Mouse (Mus musculus) T-helper 17 cell (primary cell): Measurements from ENCODE around the gene Tirap.

Source experiments
- in situ Hi-C, 2 experiments: fragments of 300-600 bp; cut with MboI, MseI; formaldehyde crosslinking; loops; 1 replicate in 1 of 2; 2 replicates in 1 of 2; pipeline ENCODE4 v1.15.1; 2025; ENCODE audit warnings: high pct_unique_total_duplicates in 2 of 2

Gene Tirap

GRCm38 (mm10) chr9:35192983-35193542 lies 7.0 kb downstream of the Tirap start:
- in situ Hi-C loops = no loop called here

- in situ Hi-C loops = no loop called here
Observed at GRCm38 (mm10) chr9:35188700-35189099, 11.4 kb downstream of the Tirap start.

GRCm38 (mm10) chr9:35187351-35187903 lies 12.7 kb downstream of the Tirap start:
- in situ Hi-C loops = no loop called here

GRCm38 (mm10) chr9:35186430-35186829 lies 13.7 kb downstream of the Tirap start:
- in situ Hi-C loops = no loop called here

GRCm38 (mm10) chr9:35183359-35183758 lies 16.7 kb downstream of the Tirap start:
- in situ Hi-C loops = no loop called here

GRCm38 (mm10) chr9:35182832-35183231 lies 17.3 kb downstream of the Tirap start:
- in situ Hi-C loops = no loop called here

- in situ Hi-C loops = no loop called here
Observed at GRCm38 (mm10) chr9:35176124-35176659, 23.9 kb downstream of the Tirap start.

- in situ Hi-C loops = no loop called here
Observed at GRCm38 (mm10) chr9:35175251-35176123, 24.6 kb downstream of the Tirap start, which contains the start of gene Dcps. Dcps (minus strand) TSS chr9:35176061.

- in situ Hi-C loops = loop anchor here (5.0 kb wide), 2 partner anchors 46 to 51 kb away; no protein-coding TSS in a partner anchor
Observed at GRCm38 (mm10) chr9:35173331-35173730, 26.8 kb downstream of the Tirap start.

- in situ Hi-C loops = loop anchor here (5.0 kb wide), 2 partner anchors 43 to 48 kb away; no protein-coding TSS in a partner anchor
Observed at GRCm38 (mm10) chr9:35170071-35170470, 30.0 kb downstream of the Tirap start.

GRCm38 (mm10) chr9:35166798-35167635 lies 33.1 kb downstream of the Tirap start:
- in situ Hi-C loops = no loop called here

- in situ Hi-C loops = no loop called here
Observed at GRCm38 (mm10) chr9:35166144-35166797, 33.8 kb downstream of the Tirap start.

- in situ Hi-C loops = loop anchor here in 1 of 2 experiments (5.0 kb wide), 1 partner anchor 182 kb away; no protein-coding TSS in a partner anchor
Observed at GRCm38 (mm10) chr9:35164142-35164874, 35.8 kb downstream of the Tirap start.

- in situ Hi-C loops = loop anchor here in 1 of 2 experiments (5.0 kb wide), 1 partner anchor 181 kb away; no protein-coding TSS in a partner anchor
Observed at GRCm38 (mm10) chr9:35163011-35163690, 36.9 kb downstream of the Tirap start.

GRCm38 (mm10) chr9:35161721-35162120 lies 38.4 kb downstream of the Tirap start:
- in situ Hi-C loops = loop anchor here in 1 of 2 experiments (5.0 kb wide), 1 partner anchor 179 kb away; no protein-coding TSS in a partner anchor

GRCm38 (mm10) chr9:35160662-35161061 lies 39.4 kb downstream of the Tirap start:
- in situ Hi-C loops = loop anchor here in 1 of 2 experiments (5.0 kb wide), 1 partner anchor 178 kb away; no protein-coding TSS in a partner anchor

GRCm38 (mm10) chr9:35158477-35158876 lies 41.6 kb downstream of the Tirap start:
- in situ Hi-C loops = no loop called here

GRCm38 (mm10) chr9:35156862-35157261 lies 43.2 kb downstream of the Tirap start:
- in situ Hi-C loops = no loop called here
